Mouse (Mus musculus) heart, postnatal 0 days (tissue): ENCODE data around the gene Ier3. TPM values are rescaled to one million over a fixed set of nuclear protein-coding genes. Genes with fewer than 3 reads are reported as not detected.

ENCODE experiments used
- ATAC-seq: fragments of 200-750 bp; cut with Nextera tagmentation; 2 replicates; pipeline ENCODE4 v1.8.0; 2017; ENCODE audit warnings: low read depth, moderate number of reproducible peaks, moderate library complexity; ENCODE audit not compliant: insufficient read depth
- DNase-seq: peaks from one replicate; pipeline ENCODE4 v3.0.0-alpha.2; 2016; ENCODE audit warnings: low spot score
- H3K27ac ChIP-seq: fragments of 300-500 bp; sonication (generic); 2 replicates; pipeline ENCODE4 v1.5.1; 2014; ENCODE audit warnings: low read depth, mild to moderate bottlenecking
- H3K27me3 ChIP-seq: fragments of 300-500 bp; sonication (generic); 2 replicates; pipeline ENCODE4 v1.6.1; 2014; ENCODE audit warnings: low read length, mixed read lengths; ENCODE audit not compliant: control insufficient read depth, insufficient read depth
- H3K36me3 ChIP-seq: fragments of 300-500 bp; sonication (generic); replicated peaks from 2 replicates; pipeline ENCODE4 v1.6.1; 2014; ENCODE audit warnings: low read length, mixed read lengths; ENCODE audit not compliant: control insufficient read depth, insufficient read depth
- H3K4me1 ChIP-seq: fragments of 300-500 bp; sonication (generic); 2 replicates; pipeline ENCODE4 v1.6.1; 2014; ENCODE audit warnings: antibody characterized with exemption; ENCODE audit not compliant: control insufficient read depth, insufficient read depth
- H3K4me2 ChIP-seq: fragments of 300-500 bp; sonication (generic); 2 replicates; pipeline ENCODE4 v1.6.1; 2014; ENCODE audit warnings: low read depth, mild to moderate bottlenecking, low read length, moderate library complexity
- H3K4me3 ChIP-seq: fragments of 300-500 bp; sonication (generic); 2 replicates; pipeline ENCODE4 v1.5.1; 2014; ENCODE audit warnings: low read depth, low read length
- H3K9ac ChIP-seq: fragments of 300-500 bp; sonication (generic); replicated peaks from 2 replicates; pipeline ENCODE4 v1.6.1; 2014; ENCODE audit warnings: low read depth, low read length, mixed read lengths
- H3K9me3 ChIP-seq: fragments of 300-500 bp; sonication (generic); replicated peaks from 2 replicates; pipeline ENCODE4 v1.6.1; 2016; ENCODE audit warnings: low read length; ENCODE audit not compliant: control insufficient read depth
- CTCF ChIP-seq: IDR thresholded peaks from 2 replicates; pipeline ENCODE4 v1.5.1; 2016; ENCODE audit warnings: antibody characterized with exemption, control low read depth, low read depth
- EP300 ChIP-seq: IDR thresholded peaks from 2 replicates; pipeline ENCODE4 v1.6.1; 2016; ENCODE audit warnings: antibody characterized with exemption, low read depth
- WGBS: fragments of 180-500 bp; shearing (Covaris S2); extraction: QIAGEN DNeasy Blood & Tissue Kit; methylation state at CpG from one replicate; pipeline ENCODE4 v1.1.7; 2014; 5-methylcytosine and 5-hydroxymethylcytosine counted together
- polyA plus RNA-seq: library from polyadenylated mRNA; unstranded; fragments of >200 nt; fragmentation: Nextera tagmentation; extraction: Ambion mirVana; gene quantifications from 2 replicates; pipeline ENCODE4 v1.2.1, GENCODE M21; 2015
- total RNA-seq: library from RNA; depleted of rRNA; stranded (reverse); fragments of >200 nt; gene quantifications from 2 replicates; pipeline ENCODE4 v1.2.3, GENCODE M21; 2014; ENCODE audit warnings: low replicate concordance

Ier3 gene
- total and polyA plus RNA-seq, 2 experiments from 2014 or later: 50.5 to 79.4 TPM

DNA sequence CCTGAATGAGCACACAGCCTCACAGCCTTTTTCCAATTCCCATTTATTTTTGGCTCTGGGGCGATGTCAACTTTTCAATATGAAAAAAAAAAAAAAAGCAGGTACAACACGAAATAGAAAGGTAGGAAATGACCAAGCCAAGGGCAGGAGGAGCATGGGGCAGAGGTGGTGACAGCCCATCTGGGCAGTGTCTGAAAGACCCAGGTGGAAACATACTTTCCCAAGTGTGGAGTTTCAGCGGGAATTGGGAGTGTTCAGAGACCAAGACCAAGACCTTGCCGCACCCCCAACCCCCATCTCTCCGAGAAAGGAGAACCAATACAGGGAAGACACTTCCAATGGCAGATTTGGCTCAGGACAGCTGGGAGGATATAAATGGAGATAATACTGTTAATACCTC lies 12.4 kb downstream of the Ier3 start:
- H3K4me2 ChIP-seq: no peak overlapping the region
- DNase-seq (no peak), ATAC-seq (no peak)
- H3K27ac ChIP-seq: no peak overlapping the region
- whole genome bisulfite sequencing: 52% methylated on average over 5 of the region's 5 CpGs
- H3K27me3 ChIP-seq: no peaks in the 10 kb centered on the region
- peaks cover 56% of the 10 kb centered on the region for H3K36me3 ChIP-seq
- H3K9me3 ChIP-seq: no peaks in the 10 kb centered on the region
- no peak overlapping the region for H3K9ac ChIP-seq
- peaks cover 11% of the 10 kb centered on the region; the same call in 1 of the 2 replicates for H3K4me1 ChIP-seq
- H3K4me3 ChIP-seq: no peak overlapping the region
- no peak for TF ChIP-seq EP300
- TF ChIP-seq CTCF: no peak

- H3K4me1 ChIP-seq: peaks cover 13% of the 10 kb centered on the region
- no peak overlapping the region for H3K27ac ChIP-seq
- ATAC-seq (no peak), DNase-seq (no peak)
- peaks cover 55% of the 10 kb centered on the region for H3K36me3 ChIP-seq
- H3K4me3 ChIP-seq: peak overlapping the region; percentile 73; the same call in 1 of the 2 replicates
- 64% methylated on average over 26 of the region's 26 CpGs for WGBS
- H3K4me2 ChIP-seq: peak overlapping the region; percentile 75; the same call in 1 of the 2 replicates
- H3K9me3 ChIP-seq: no peaks in the 10 kb centered on the region
- no peaks in the 10 kb centered on the region for H3K27me3 ChIP-seq
- H3K9ac ChIP-seq: no peak overlapping the region
- TF ChIP-seq EP300 (no peak), CTCF (no peak)
These were observed 13.4 kb downstream of the Ier3 start for GRCm38 (mm10) chr17:35834696-35835422.

DNA sequence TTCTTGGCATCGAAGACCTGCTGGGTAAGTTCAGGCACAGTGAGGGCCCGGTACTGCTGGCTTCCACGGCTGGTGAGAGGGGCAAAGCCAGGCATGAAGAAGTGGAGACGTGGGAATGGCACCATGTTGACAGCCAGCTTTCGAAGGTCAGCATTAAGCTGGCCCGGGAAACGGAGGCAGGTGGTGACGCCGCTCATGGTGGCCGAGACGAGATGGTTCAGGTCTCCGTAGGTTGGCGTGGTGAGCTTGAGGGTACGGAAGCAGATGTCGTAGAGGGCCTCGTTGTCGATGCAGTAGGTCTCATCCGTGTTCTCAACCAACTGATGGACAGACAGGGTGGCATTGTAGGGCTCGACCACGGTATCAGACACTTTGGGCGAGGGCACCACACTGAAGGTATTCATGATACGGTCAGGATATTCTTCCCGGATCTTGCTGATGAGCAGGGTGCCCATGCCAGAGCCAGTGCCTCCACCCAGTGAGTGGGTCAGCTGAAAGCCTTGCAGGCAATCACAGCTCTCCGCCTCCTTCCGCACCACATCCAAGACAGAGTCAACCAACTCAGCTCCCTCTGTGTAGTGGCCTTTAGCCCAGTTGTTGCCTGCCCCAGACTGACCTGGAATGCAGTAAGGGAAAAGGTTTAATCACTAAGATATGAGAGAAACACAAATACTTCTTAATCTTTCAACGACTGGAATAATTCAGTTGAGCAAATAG lies 14.1 kb downstream of the Ier3 start:
- Histone ChIP-seq H3K9me3 (no peaks in the 10 kb centered on the region), H3K4me3 (peak overlapping the region; percentile 73), H3K4me2 (peak overlapping the region; percentile 75), H3K4me1 (peaks cover 10% of the 10 kb centered on the region), H3K27ac (no peak overlapping the region), H3K36me3 (peaks cover 50% of the 10 kb centered on the region), H3K27me3 (no peaks in the 10 kb centered on the region), H3K9ac (no peak overlapping the region)
- TF ChIP-seq EP300: 0 out of 2 replicates have a peak, but pooled peaks have one; percentile 26
- TF ChIP-seq CTCF: no peak
- WGBS: 61% methylated on average over 26 of the region's 26 CpGs
- ATAC-seq: no peak
- no peak for DNase-seq

- H3K4me3 ChIP-seq: peak overlapping the region; percentile 73
- H3K27me3 ChIP-seq: no peaks in the 10 kb centered on the region
- peak overlapping the region; percentile 82 for H3K9ac ChIP-seq
- H3K4me1 ChIP-seq: peaks cover 10% of the 10 kb centered on the region
- peaks cover 42% of the 10 kb centered on the region for H3K36me3 ChIP-seq
- DNase-seq: peak; percentile 90
- no peaks in the 10 kb centered on the region for H3K9me3 ChIP-seq
- H3K4me2 ChIP-seq: peak overlapping the region; percentile 75
- H3K27ac ChIP-seq: peak overlapping the region; percentile 89
- 5% methylated on average over 24 of the region's 24 CpGs for WGBS
- TF ChIP-seq CTCF (peak; percentile 82), EP300 (no peak)
- ATAC-seq: no peak
These were observed 14.9 kb downstream of the Ier3 start for GRCm38 (mm10) chr17:35836178-35836965.

- H3K36me3 ChIP-seq: peaks cover 36% of the 10 kb centered on the region
- peak overlapping the region; percentile 82 for H3K9ac ChIP-seq
- 0% methylated on average over 25 of the region's 25 CpGs for WGBS
- H3K4me3 ChIP-seq: peak overlapping the region; percentile 73
- peak; percentile 81 for DNase-seq
- peak overlapping the region; percentile 89 for H3K27ac ChIP-seq
- H3K27me3 ChIP-seq: no peaks in the 10 kb centered on the region
- TF ChIP-seq EP300 (peak; percentile 69; the same call in 1 of the 2 replicates), CTCF (no peak)
- no peaks in the 10 kb centered on the region for H3K9me3 ChIP-seq
- H3K4me1 ChIP-seq: peaks cover 14% of the 10 kb centered on the region
- peak; percentile 29 for ATAC-seq
- H3K4me2 ChIP-seq: peak overlapping the region; percentile 75
These were observed 15.5 kb downstream of the Ier3 start for GRCm38 (mm10) chr17:35836991-35837422.
